Mouse (Mus musculus) kidney, embryonic 14.5 days (tissue): ENCODE results near the gene Dab1. TPM values are rescaled to one million over a fixed set of nuclear protein-coding genes. Genes with fewer than 3 reads are reported as not detected.

ENCODE experiments used
- ATAC-seq: fragments of 200-750 bp; cut with Nextera tagmentation; 2 replicates; pipeline ENCODE4 v1.8.0; 2017; ENCODE audit warnings: moderate number of reproducible peaks, mild to moderate bottlenecking, moderate TSS enrichment, moderate library complexity; ENCODE audit not compliant: low FRiP score, low TSS enrichment
- H3K27ac ChIP-seq: fragments of 300-500 bp; sonication (generic); 2 replicates; pipeline ENCODE4 v1.5.1; 2014; ENCODE audit warnings: low read depth, mild to moderate bottlenecking, low read length, moderate library complexity, mixed read lengths
- H3K27me3 ChIP-seq: fragments of 300-500 bp; sonication (generic); 2 replicates; pipeline ENCODE4 v1.6.1; 2014; ENCODE audit warnings: mild to moderate bottlenecking, low read length; ENCODE audit not compliant: control insufficient read depth, insufficient read depth
- H3K36me3 ChIP-seq: fragments of 300-500 bp; sonication (generic); 2 replicates; pipeline ENCODE4 v1.6.1; 2014; ENCODE audit warnings: low read length, mixed read lengths; ENCODE audit not compliant: control insufficient read depth, insufficient read depth
- H3K4me1 ChIP-seq: fragments of 300-500 bp; sonication (generic); 2 replicates; pipeline ENCODE4 v1.6.1; 2014; ENCODE audit warnings: low read length, mixed read lengths; ENCODE audit not compliant: control insufficient read depth, insufficient read depth
- H3K4me2 ChIP-seq: fragments of 300-500 bp; sonication (generic); replicated peaks from 2 replicates; pipeline ENCODE4 v1.6.1; 2014; ENCODE audit warnings: low read depth, mild to moderate bottlenecking, low read length
- H3K4me3 ChIP-seq: fragments of 300-500 bp; sonication (generic); 2 replicates; pipeline ENCODE4 v1.5.1; 2014; ENCODE audit warnings: mild to moderate bottlenecking, low read length
- H3K9ac ChIP-seq: fragments of 300-500 bp; sonication (generic); 2 replicates; pipeline ENCODE4 v1.6.1; 2014; ENCODE audit warnings: low read depth, mild to moderate bottlenecking, low read length, moderate library complexity
- H3K9me3 ChIP-seq: fragments of 300-500 bp; sonication (generic); 2 replicates; pipeline ENCODE4 v1.6.1; 2016; ENCODE audit warnings: low read length; ENCODE audit not compliant: control insufficient read depth
- WGBS: fragments of 180-500 bp; shearing (Covaris S2); extraction: QIAGEN DNeasy Blood & Tissue Kit; methylation state at CpG from one replicate; pipeline ENCODE4 v1.1.7; 2014; 5-methylcytosine and 5-hydroxymethylcytosine counted together
- polyA plus RNA-seq: library from polyadenylated mRNA; unstranded; fragments of >200 nt; fragmentation: Nextera tagmentation; extraction: Ambion mirVana; gene quantifications from 2 replicates; pipeline ENCODE4 v1.2.1, GENCODE M21; 2014

The Dab1 gene
- polyA plus RNA-seq, 1 experiment from 2014 or later = 17.9 TPM

DNA sequence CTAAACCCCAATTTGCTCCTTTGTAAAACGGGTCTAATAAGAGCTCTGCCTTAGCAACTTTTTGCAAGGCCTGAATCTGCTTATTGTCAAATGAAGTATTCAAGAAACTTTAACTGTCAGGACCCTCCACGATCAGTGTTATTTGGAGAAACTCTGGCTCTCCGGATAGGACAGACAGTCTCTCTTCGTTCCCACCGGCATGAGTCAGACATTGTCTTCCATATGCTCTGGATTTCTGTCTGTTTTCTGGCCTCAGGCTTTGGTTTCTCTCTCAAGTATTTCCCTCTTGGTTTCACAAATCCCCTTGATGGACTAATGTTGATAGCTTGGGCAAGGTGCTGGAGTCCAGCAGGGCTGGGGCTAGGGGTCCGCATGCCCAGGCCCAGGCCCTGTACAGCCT, 59.3 kb downstream of the Dab1 start:
- Histone ChIP-seq H3K9ac (no peak overlapping the region), H3K27ac (no peak overlapping the region), H3K27me3 (no peaks in the 10 kb centered on the region), H3K4me3 (no peak overlapping the region), H3K36me3 (no peaks in the 10 kb centered on the region), H3K4me1 (no peaks in the 10 kb centered on the region), H3K4me2 (no peak overlapping the region), H3K9me3 (no peaks in the 10 kb centered on the region)
- WGBS = 92% methylated on average over 6 of the region's 6 CpGs
- ATAC-seq = no peak

DNA sequence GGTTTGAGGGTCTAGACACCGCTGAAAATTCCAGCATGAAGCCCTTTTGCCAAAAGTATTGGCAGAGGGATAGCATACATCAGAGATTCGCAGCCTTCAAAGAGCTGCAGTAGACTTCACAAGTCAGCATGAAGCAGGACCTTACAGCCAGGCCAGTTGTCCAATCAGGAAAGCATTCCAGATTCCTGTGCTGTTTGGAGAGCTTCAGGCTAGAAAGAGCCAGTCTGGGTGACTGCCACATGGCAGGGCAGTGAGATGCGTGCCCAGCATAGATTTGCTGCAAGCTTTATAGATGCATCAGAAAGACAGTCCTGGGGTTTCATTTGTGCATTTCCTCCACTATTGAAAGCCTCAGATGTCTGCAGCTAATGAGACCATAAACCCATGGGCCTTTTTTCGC, 66.0 kb downstream of the Dab1 start:
- Histone ChIP-seq H3K4me1 (no peaks in the 10 kb centered on the region), H3K4me3 (no peak overlapping the region), H3K4me2 (no peak overlapping the region), H3K27me3 (no peaks in the 10 kb centered on the region), H3K9me3 (no peaks in the 10 kb centered on the region), H3K36me3 (no peaks in the 10 kb centered on the region), H3K9ac (no peak overlapping the region), H3K27ac (no peak overlapping the region)
- no peak for ATAC-seq
- WGBS = 65% methylated on average over 4 of the region's 4 CpGs

DNA sequence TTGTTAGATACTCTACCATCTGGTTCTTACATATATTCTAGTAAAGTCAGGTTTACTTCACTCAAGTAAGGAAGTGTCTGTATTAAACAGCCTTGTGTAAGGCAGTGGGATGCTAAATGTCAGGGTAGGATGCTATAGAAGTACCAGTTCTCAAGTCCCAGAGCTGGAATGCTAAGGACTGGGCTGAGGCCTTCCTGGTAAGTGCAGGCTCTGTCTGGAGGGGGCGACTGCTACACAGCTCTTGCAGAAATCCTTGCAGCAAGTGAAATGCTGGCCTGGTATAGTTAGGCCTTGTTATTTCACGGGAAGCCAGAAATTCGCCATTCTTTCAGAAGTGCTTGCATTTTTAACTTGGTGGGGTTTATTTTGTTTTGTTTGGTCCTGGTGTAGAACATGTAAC, 72.6 kb downstream of the Dab1 start:
- WGBS = 55% methylated on average over 3 of the region's 3 CpGs
- ATAC-seq = no peak
- Histone ChIP-seq H3K4me1 (no peaks in the 10 kb centered on the region), H3K9me3 (no peaks in the 10 kb centered on the region), H3K4me2 (no peak overlapping the region), H3K27ac (no peak overlapping the region), H3K27me3 (no peaks in the 10 kb centered on the region), H3K9ac (no peak overlapping the region), H3K4me3 (no peak overlapping the region), H3K36me3 (no peaks in the 10 kb centered on the region)

GRCm38 (mm10) chr4:103699755-103700154, 80.6 kb downstream of the Dab1 start:
- Histone ChIP-seq H3K9me3 (no peaks in the 10 kb centered on the region), H3K36me3 (no peaks in the 10 kb centered on the region), H3K4me2 (no peak overlapping the region), H3K9ac (no peak overlapping the region), H3K27ac (no peak overlapping the region), H3K4me1 (no peaks in the 10 kb centered on the region), H3K27me3 (no peaks in the 10 kb centered on the region), H3K4me3 (no peak overlapping the region)
- ATAC-seq = no peak
- 51% methylated on average over 4 of the region's 4 CpGs for WGBS

- no peaks in the 10 kb centered on the region for H3K4me1 ChIP-seq
- no peak overlapping the region for H3K9ac ChIP-seq
- H3K9me3 ChIP-seq = no peaks in the 10 kb centered on the region
- H3K4me2 ChIP-seq = no peak overlapping the region
- no peak for ATAC-seq
- H3K27me3 ChIP-seq = no peaks in the 10 kb centered on the region
- WGBS = 85% methylated on average over 6 of the region's 6 CpGs
- H3K36me3 ChIP-seq = no peaks in the 10 kb centered on the region
- H3K27ac ChIP-seq = no peak overlapping the region
- H3K4me3 ChIP-seq = no peak overlapping the region
Observed at GRCm38 (mm10) chr4:103700392-103700791, 81.2 kb downstream of the Dab1 start.

- ATAC-seq = no peak
- H3K36me3 ChIP-seq = no peaks in the 10 kb centered on the region
- H3K27ac ChIP-seq = no peak overlapping the region
- H3K4me2 ChIP-seq = no peak overlapping the region
- H3K9me3 ChIP-seq = no peaks in the 10 kb centered on the region
- H3K4me1 ChIP-seq = no peaks in the 10 kb centered on the region
- no peak overlapping the region for H3K4me3 ChIP-seq
- WGBS = 42% methylated on average over 3 of the region's 3 CpGs
- no peak overlapping the region for H3K9ac ChIP-seq
- no peaks in the 10 kb centered on the region for H3K27me3 ChIP-seq
Observed at GRCm38 (mm10) chr4:103702137-103702536, 83.0 kb downstream of the Dab1 start.

DNA sequence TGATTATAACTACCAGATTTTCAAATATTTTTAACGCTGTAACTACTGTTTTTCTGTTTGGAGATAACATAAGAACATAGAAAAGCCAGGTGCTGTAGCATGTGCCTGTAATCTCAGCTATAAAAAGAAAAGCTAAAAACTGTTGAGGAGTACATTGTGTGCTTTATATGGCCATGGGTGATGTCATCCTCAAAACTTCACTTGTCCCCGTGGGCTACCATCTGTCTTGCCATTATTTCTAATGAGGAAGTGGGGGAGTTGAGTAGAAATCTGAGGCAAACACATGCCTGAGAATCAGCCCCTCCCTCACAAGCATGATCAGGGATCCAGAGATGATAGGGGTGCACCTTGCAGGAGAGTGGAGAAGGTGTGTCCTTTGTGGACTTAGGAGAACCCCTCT, 85.3 kb downstream of the Dab1 start:
- H3K27me3 ChIP-seq = no peaks in the 10 kb centered on the region
- H3K27ac ChIP-seq = no peak overlapping the region
- H3K36me3 ChIP-seq = no peaks in the 10 kb centered on the region
- ATAC-seq = no peak
- no peak overlapping the region for H3K4me3 ChIP-seq
- H3K4me2 ChIP-seq = no peak overlapping the region
- no peak overlapping the region for H3K9ac ChIP-seq
- H3K4me1 ChIP-seq = no peaks in the 10 kb centered on the region
- WGBS = 64% methylated on average over 2 of the region's 2 CpGs
- H3K9me3 ChIP-seq = no peaks in the 10 kb centered on the region

GRCm38 (mm10) chr4:103706501-103706900, 87.3 kb downstream of the Dab1 start:
- H3K27ac ChIP-seq = no peak overlapping the region
- H3K9ac ChIP-seq = no peak overlapping the region
- no peaks in the 10 kb centered on the region for H3K36me3 ChIP-seq
- H3K4me2 ChIP-seq = no peak overlapping the region
- no peaks in the 10 kb centered on the region for H3K4me1 ChIP-seq
- H3K9me3 ChIP-seq = no peaks in the 10 kb centered on the region
- WGBS = 78% methylated on average over 4 of the region's 4 CpGs
- H3K27me3 ChIP-seq = no peaks in the 10 kb centered on the region
- H3K4me3 ChIP-seq = no peak overlapping the region
- no peak for ATAC-seq

- H3K9me3 ChIP-seq = no peaks in the 10 kb centered on the region
- 68% methylated on average over 1 of the region's 1 CpGs for WGBS
- H3K4me1 ChIP-seq = no peaks in the 10 kb centered on the region
- no peaks in the 10 kb centered on the region for H3K36me3 ChIP-seq
- no peak overlapping the region for H3K9ac ChIP-seq
- H3K4me2 ChIP-seq = no peak overlapping the region
- ATAC-seq = no peak
- H3K27ac ChIP-seq = no peak overlapping the region
- no peaks in the 10 kb centered on the region for H3K27me3 ChIP-seq
- no peak overlapping the region for H3K4me3 ChIP-seq
Observed at GRCm38 (mm10) chr4:103707140-103707539, 88.0 kb downstream of the Dab1 start.

GRCm38 (mm10) chr4:103711353-103711752, 92.2 kb downstream of the Dab1 start:
- ATAC-seq = no peak
- no peak overlapping the region for H3K4me2 ChIP-seq
- no peak overlapping the region for H3K4me3 ChIP-seq
- no peaks in the 10 kb centered on the region for H3K9me3 ChIP-seq
- no peaks in the 10 kb centered on the region for H3K27me3 ChIP-seq
- no peak overlapping the region for H3K9ac ChIP-seq
- H3K4me1 ChIP-seq = no peaks in the 10 kb centered on the region
- no peak overlapping the region for H3K27ac ChIP-seq
- WGBS = 82% methylated on average over 6 of the region's 6 CpGs
- no peaks in the 10 kb centered on the region for H3K36me3 ChIP-seq
